Mouse (Mus musculus) limb, embryonic 11.5 days (tissue): Measurements from ENCODE around the gene Rhod. TPM values are rescaled to one million over a fixed set of nuclear protein-coding genes. Genes with fewer than 3 reads are reported as not detected.
"Not testable (repeated sequence)": the region's sequence is repeated elsewhere in the genome, so short reads cannot be mapped to it uniquely, and the experiment has no call there.

Experiments used
- ATAC-seq: fragments of 200-750 bp; cut with Nextera tagmentation; 2 replicates; pipeline ENCODE4 v1.8.0; 2017; ENCODE audit warnings: low read depth; ENCODE audit not compliant: insufficient number of reproducible peaks, low FRiP score, low TSS enrichment
- DNase-seq: peaks from one replicate; pipeline ENCODE4 v3.0.0-alpha.2; 2015; ENCODE audit warnings: low spot score
- H3K27ac ChIP-seq: fragments of 300-500 bp; sonication (generic); replicated peaks from 2 replicates; pipeline ENCODE4 v1.5.1; 2014; ENCODE audit warnings: low read depth, mild to moderate bottlenecking, low read length
- H3K27me3 ChIP-seq: fragments of 300-500 bp; sonication (generic); 2 replicates; pipeline ENCODE4 v1.6.1; 2014; ENCODE audit warnings: mild to moderate bottlenecking, low read length, mixed read lengths; ENCODE audit not compliant: control insufficient read depth, insufficient read depth
- H3K36me3 ChIP-seq: fragments of 300-500 bp; sonication (generic); 2 replicates; pipeline ENCODE4 v1.6.1; 2014; ENCODE audit warnings: mild to moderate bottlenecking, low read length, moderate library complexity, mixed read lengths; ENCODE audit not compliant: control insufficient read depth, insufficient read depth
- H3K4me1 ChIP-seq: fragments of 300-500 bp; sonication (generic); 2 replicates; pipeline ENCODE4 v1.6.1; 2014; ENCODE audit warnings: low read length, mixed read lengths; ENCODE audit not compliant: control insufficient read depth, insufficient read depth
- H3K4me2 ChIP-seq: fragments of 300-500 bp; sonication (generic); 2 replicates; pipeline ENCODE4 v1.6.1; 2014; ENCODE audit warnings: low read depth, mild to moderate bottlenecking, moderate library complexity; ENCODE audit not compliant: severe bottlenecking
- H3K4me3 ChIP-seq: fragments of 300-500 bp; sonication (generic); 2 replicates; pipeline ENCODE4 v1.5.1; 2014; ENCODE audit warnings: low read depth, low read length
- H3K9ac ChIP-seq: fragments of 300-500 bp; sonication (generic); 2 replicates; pipeline ENCODE4 v1.6.1; 2014; ENCODE audit warnings: mild to moderate bottlenecking, low read length
- H3K9me3 ChIP-seq: fragments of 300-500 bp; sonication (generic); 2 replicates; pipeline ENCODE4 v1.6.1; 2016; ENCODE audit warnings: low read length; ENCODE audit not compliant: control insufficient read depth
- WGBS: fragments of 180-500 bp; shearing (Covaris S2); extraction: QIAGEN DNeasy Blood & Tissue Kit; methylation state at CpG from one replicate; pipeline ENCODE4 v1.1.7; 2014; 5-methylcytosine and 5-hydroxymethylcytosine counted together
- polyA plus RNA-seq: library from polyadenylated mRNA; unstranded; fragments of >200 nt; fragmentation: Nextera tagmentation; extraction: Ambion mirVana; gene quantifications from 2 replicates; pipeline ENCODE4 v1.2.1, GENCODE M21; 2014

Rhod gene
- polyA plus RNA-seq, 1 experiment from 2014 or later = 37.3 TPM

GRCm38 (mm10) chr19:4396998-4397797 is 42.0 kb downstream of the Rhod start:
- DNase-seq (peak; percentile 99), ATAC-seq (peak; percentile 92)
- Histone ChIP-seq H3K27ac (peak overlapping the region; percentile 90), H3K27me3 (no peaks in the 10 kb centered on the region), H3K9ac (peak overlapping the region; percentile 87), H3K36me3 (no peaks in the 10 kb centered on the region; the same call in 1 of the 2 replicates), H3K4me1 (peaks cover 10% of the 10 kb centered on the region; the same call in 1 of the 2 replicates), H3K4me3 (peak overlapping the region; percentile 100), H3K4me2 (peak overlapping the region; percentile 79), H3K9me3 (no peaks in the 10 kb centered on the region)
- WGBS = under 1% methylated on average over 62 of the region's 90 CpGs

GRCm38 (mm10) chr19:4396081-4396997 is 42.9 kb downstream of the Rhod start:
- no peaks in the 10 kb centered on the region for H3K27me3 ChIP-seq
- peak overlapping the region; percentile 56 for H3K4me2 ChIP-seq
- peak overlapping the region; percentile 100 for H3K4me3 ChIP-seq
- 0 out of 2 replicates have a peak, but pooled peaks have one; percentile 15 for ATAC-seq
- H3K27ac ChIP-seq = peak overlapping the region; percentile 89
- peaks cover 10% of the 10 kb centered on the region; the same call in 1 of the 2 replicates for H3K4me1 ChIP-seq
- H3K36me3 ChIP-seq = no peaks in the 10 kb centered on the region; the same call in 1 of the 2 replicates
- H3K9me3 ChIP-seq = no peaks in the 10 kb centered on the region
- peak; percentile 50 for DNase-seq
- WGBS = 0% methylated on average over 72 of the region's 80 CpGs
- peak overlapping the region; percentile 87 for H3K9ac ChIP-seq

GRCm38 (mm10) chr19:4387276-4387675 is 52.0 kb downstream of the Rhod start:
- DNase-seq = no peak
- H3K9ac ChIP-seq = no peak overlapping the region
- no peak overlapping the region for H3K4me2 ChIP-seq
- H3K9me3 ChIP-seq = no peaks in the 10 kb centered on the region
- no peaks in the 10 kb centered on the region for H3K27me3 ChIP-seq
- H3K36me3 ChIP-seq = peaks cover 4% of the 10 kb centered on the region
- no peaks in the 10 kb centered on the region for H3K4me1 ChIP-seq
- no peak for ATAC-seq
- no peak overlapping the region for H3K4me3 ChIP-seq
- H3K27ac ChIP-seq = no peak overlapping the region

- no peaks in the 10 kb centered on the region for H3K9me3 ChIP-seq
- no peak overlapping the region for H3K4me3 ChIP-seq
- no peak overlapping the region for H3K27ac ChIP-seq
- H3K9ac ChIP-seq = no peak overlapping the region
- H3K4me2 ChIP-seq = no peak overlapping the region
- ATAC-seq (no peak), DNase-seq (no peak)
- H3K36me3 ChIP-seq = no peaks in the 10 kb centered on the region; the same call in none of the 2 replicates
- WGBS = 86% methylated on average over 4 of the region's 4 CpGs
- H3K27me3 ChIP-seq = no peaks in the 10 kb centered on the region
- H3K4me1 ChIP-seq = no peaks in the 10 kb centered on the region
Measured at GRCm38 (mm10) chr19:4385026-4385425, 54.2 kb downstream of the Rhod start.

GRCm38 (mm10) chr19:4384322-4384721 is 54.9 kb downstream of the Rhod start:
- no peaks in the 10 kb centered on the region; the same call in none of the 2 replicates for H3K36me3 ChIP-seq
- no peaks in the 10 kb centered on the region for H3K4me1 ChIP-seq
- 76% methylated on average over 1 of the region's 1 CpGs for WGBS

GRCm38 (mm10) chr19:4383306-4383705 is 55.9 kb downstream of the Rhod start:
- Histone ChIP-seq H3K9ac (no peak overlapping the region), H3K4me3 (no peak overlapping the region), H3K36me3 (no peaks in the 10 kb centered on the region; the same call in 1 of the 2 replicates), H3K4me1 (no peaks in the 10 kb centered on the region), H3K27me3 (no peaks in the 10 kb centered on the region), H3K4me2 (no peak overlapping the region), H3K27ac (no peak overlapping the region), H3K9me3 (no peaks in the 10 kb centered on the region)
- ATAC-seq = no peak
- DNase-seq = no peak

More at GRCm38 (mm10) chr19:4384322-4384721, 54.9 kb downstream of the Rhod start:
- no peaks in the 10 kb centered on the region for H3K9me3 ChIP-seq
- no peak overlapping the region for H3K9ac ChIP-seq
- no peak overlapping the region for H3K27ac ChIP-seq
- DNase-seq = no peak
- no peaks in the 10 kb centered on the region for H3K27me3 ChIP-seq
- H3K4me3 ChIP-seq = no peak overlapping the region
- no peak for ATAC-seq
- H3K4me2 ChIP-seq = no peak overlapping the region

GRCm38 (mm10) chr19:4382303-4382702 is 56.9 kb downstream of the Rhod start:
- H3K9me3 ChIP-seq, H3K9ac ChIP-seq, H3K36me3 ChIP-seq, H3K4me2 ChIP-seq, DNase-seq, H3K4me3 ChIP-seq, H3K27ac ChIP-seq, H3K27me3 ChIP-seq, H3K4me1 ChIP-seq, ATAC-seq: not testable (repeated sequence)
- 95% methylated on average over 1 of the region's 1 CpGs for WGBS
